Mouse (Mus musculus) liver, embryonic 16.5 days (tissue): Measurements from ENCODE around the gene Acmsd. TPM values are rescaled to one million over a fixed set of nuclear protein-coding genes. Genes with fewer than 3 reads are reported as not detected.
"Not testable (repeated sequence)": the region's sequence is repeated elsewhere in the genome, so short reads cannot be mapped to it uniquely, and the experiment has no call there.

Experiments used
- ATAC-seq: fragments of 200-750 bp; cut with Nextera tagmentation; 2 replicates; pipeline ENCODE4 v1.8.0; 2017; ENCODE audit warnings: low read depth, mild to moderate bottlenecking, moderate number of reproducible peaks, moderate library complexity
- H3K27ac ChIP-seq: fragments of 300-500 bp; sonication (generic); 2 replicates; pipeline ENCODE4 v1.5.1; 2014; ENCODE audit warnings: mild to moderate bottlenecking, low read length
- H3K27me3 ChIP-seq: fragments of 300-500 bp; sonication (generic); 2 replicates; pipeline ENCODE4 v1.6.1; 2014; ENCODE audit warnings: low read depth, low read length, mixed read lengths; ENCODE audit not compliant: control insufficient read depth, insufficient read depth
- H3K36me3 ChIP-seq: fragments of 300-500 bp; sonication (generic); 2 replicates; pipeline ENCODE4 v1.6.1; 2014; ENCODE audit warnings: mild to moderate bottlenecking; ENCODE audit not compliant: control insufficient read depth, insufficient read depth
- H3K4me1 ChIP-seq: fragments of 300-500 bp; sonication (generic); 2 replicates; pipeline ENCODE4 v1.6.1; 2014; ENCODE audit warnings: low read depth, low read length, mixed read lengths; ENCODE audit not compliant: control insufficient read depth
- H3K4me2 ChIP-seq: fragments of 300-500 bp; sonication (generic); 2 replicates; pipeline ENCODE4 v1.6.1; 2014; ENCODE audit warnings: low read depth, low read length, mixed read lengths
- H3K4me3 ChIP-seq: fragments of 300-500 bp; sonication (generic); 2 replicates; pipeline ENCODE4 v1.5.1; 2014; ENCODE audit warnings: low read depth, mild to moderate bottlenecking, low read length
- H3K9ac ChIP-seq: fragments of 300-500 bp; sonication (generic); 2 replicates; pipeline ENCODE4 v1.6.1; 2014; ENCODE audit warnings: low read depth, low read length
- H3K9me3 ChIP-seq: fragments of 300-500 bp; sonication (generic); replicated peaks from 2 replicates; pipeline ENCODE4 v1.6.1; 2016; ENCODE audit warnings: low read length; ENCODE audit not compliant: control insufficient read depth
- WGBS: fragments of 180-500 bp; shearing (Covaris S2); extraction: QIAGEN DNeasy Blood & Tissue Kit; methylation state at CpG from one replicate; pipeline ENCODE4 v1.1.7; 2014; ENCODE audit not compliant: insufficient replicate concordance; 5-methylcytosine and 5-hydroxymethylcytosine counted together
- polyA plus RNA-seq: library from polyadenylated mRNA; unstranded; fragments of >200 nt; fragmentation: Nextera tagmentation; extraction: Ambion mirVana; gene quantifications from 2 replicates; pipeline ENCODE4 v1.2.1, GENCODE M21; 2015

The Acmsd gene
- polyA plus RNA-seq, 1 experiment from 2014 or later, result 4.7 TPM

DNA sequence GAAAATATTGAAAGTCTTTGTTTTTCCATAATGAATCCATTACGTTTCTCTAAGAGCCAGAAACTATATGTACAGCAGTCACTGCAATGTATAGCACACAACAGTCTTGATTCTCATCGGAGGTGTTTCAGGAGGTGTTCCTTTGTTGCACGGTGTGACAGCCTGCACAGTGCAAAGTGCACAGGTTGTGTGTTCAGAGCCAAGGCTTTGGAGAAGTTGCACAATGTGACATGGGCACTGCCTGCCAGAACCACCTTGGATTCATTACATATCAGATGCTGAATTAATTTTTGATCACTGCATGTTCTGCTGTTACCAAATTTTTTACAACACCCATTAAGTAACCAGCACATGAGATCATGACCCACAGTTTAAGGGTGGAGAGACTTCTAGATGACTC, 3.2 kb downstream of the Acmsd start:
- WGBS, result 66% methylated on average over 3 of the region's 3 CpGs
- no peak overlapping the region for H3K4me2 ChIP-seq
- H3K27me3 ChIP-seq, result no peaks in the 10 kb centered on the region
- peaks cover 3% of the 10 kb centered on the region; the same call in 1 of the 2 replicates for H3K9me3 ChIP-seq
- H3K27ac ChIP-seq, result no peak overlapping the region
- no peak overlapping the region for H3K9ac ChIP-seq
- peak; percentile 84 for ATAC-seq
- H3K36me3 ChIP-seq, result no peaks in the 10 kb centered on the region
- no peak overlapping the region for H3K4me3 ChIP-seq
- H3K4me1 ChIP-seq, result no peaks in the 10 kb centered on the region

- no peak overlapping the region for H3K4me2 ChIP-seq
- 42% methylated on average over 3 of the region's 3 CpGs for WGBS
Observed at GRCm38 (mm10) chr1:127732841-127733240, 3.6 kb downstream of the Acmsd start.

DNA sequence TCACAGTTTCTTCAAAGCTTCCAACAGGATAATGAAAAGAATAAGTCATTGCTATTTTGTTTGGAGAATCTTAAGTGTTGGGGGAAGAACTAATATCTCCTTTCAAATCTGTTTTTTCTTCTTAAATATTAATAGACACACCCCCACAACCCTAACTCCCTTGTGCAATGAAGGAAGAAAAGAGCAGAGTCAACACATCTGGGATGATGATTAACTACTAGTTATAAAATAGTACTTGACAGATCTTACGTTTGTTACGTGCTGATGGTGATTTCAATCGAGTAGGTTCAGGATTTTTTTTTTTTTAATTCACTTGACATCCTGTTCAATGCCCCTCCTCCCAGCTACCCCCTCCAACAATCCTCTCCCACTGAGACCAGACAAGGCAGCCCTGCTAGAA, 6.1 kb downstream of the Acmsd start:
- Histone ChIP-seq H3K27ac (no peak overlapping the region), H3K9ac (no peak overlapping the region), H3K4me1 (no peaks in the 10 kb centered on the region), H3K4me3 (no peak overlapping the region), H3K9me3 (no peaks in the 10 kb centered on the region), H3K27me3 (no peaks in the 10 kb centered on the region), H3K4me2 (no peak overlapping the region), H3K36me3 (no peaks in the 10 kb centered on the region)
- peak; percentile 48; the same call in 1 of the 2 replicates for ATAC-seq
- 51% methylated on average over 3 of the region's 3 CpGs for WGBS

More at GRCm38 (mm10) chr1:127732841-127733240, 3.6 kb downstream of the Acmsd start:
- Histone ChIP-seq H3K9me3 (peaks cover 3% of the 10 kb centered on the region; the same call in 1 of the 2 replicates), H3K4me3 (no peak overlapping the region), H3K27ac (no peak overlapping the region), H3K9ac (no peak overlapping the region), H3K36me3 (no peaks in the 10 kb centered on the region), H3K27me3 (no peaks in the 10 kb centered on the region), H3K4me1 (no peaks in the 10 kb centered on the region)
- ATAC-seq, result no peak

DNA sequence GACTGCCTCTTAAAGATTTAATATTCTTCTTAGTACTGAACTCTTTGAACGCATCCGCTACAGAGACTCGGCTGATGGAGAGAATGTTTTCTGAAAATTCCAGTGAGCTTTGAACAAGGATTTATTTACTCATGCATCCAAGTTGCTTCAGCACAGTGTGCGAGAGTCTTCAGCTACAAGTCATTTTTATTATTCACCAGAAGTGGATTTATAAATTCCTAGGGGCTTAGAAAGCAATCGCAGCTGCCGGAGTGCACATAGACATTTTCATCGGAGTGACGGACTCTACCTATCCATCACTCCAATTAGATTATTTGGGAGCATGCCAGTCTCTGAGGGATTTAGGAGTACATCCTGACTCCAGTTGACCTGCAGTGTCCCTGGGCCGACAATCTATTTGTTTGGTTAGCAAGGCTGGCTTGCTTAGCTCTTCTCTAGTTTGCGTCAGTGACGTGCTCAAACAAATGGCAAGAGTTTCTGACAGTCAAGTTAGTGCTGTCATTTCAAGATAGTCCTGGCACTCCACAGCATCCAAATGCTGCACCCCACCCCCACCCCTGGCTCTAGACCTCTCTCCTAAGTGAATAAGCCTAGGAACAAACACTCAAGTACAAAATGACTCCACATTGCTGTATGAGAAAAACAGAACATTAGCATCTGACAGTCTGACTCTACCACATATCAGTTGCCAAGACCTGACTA, 21.3 kb downstream of the Acmsd start:
- peaks cover 8% of the 10 kb centered on the region for H3K4me1 ChIP-seq
- H3K36me3 ChIP-seq, result no peaks in the 10 kb centered on the region
- H3K4me3 ChIP-seq, result no peak overlapping the region
- no peak overlapping the region for H3K9ac ChIP-seq
- 75% methylated on average over 11 of the region's 11 CpGs for WGBS
- ATAC-seq, result no peak
- no peaks in the 10 kb centered on the region for H3K9me3 ChIP-seq
- no peaks in the 10 kb centered on the region for H3K27me3 ChIP-seq
- no peak overlapping the region for H3K4me2 ChIP-seq
- no peak overlapping the region for H3K27ac ChIP-seq

GRCm38 (mm10) chr1:127755806-127756205, 26.6 kb downstream of the Acmsd start:
- ATAC-seq, result peak; percentile 4; the same call in 1 of the 2 replicates
- Histone ChIP-seq H3K9ac (peak overlapping the region; percentile 7; the same call in 1 of the 2 replicates), H3K4me2 (peak overlapping the region; percentile 77; the same call in 1 of the 2 replicates), H3K4me1 (peaks cover 38% of the 10 kb centered on the region), H3K36me3 (no peaks in the 10 kb centered on the region), H3K4me3 (no peak overlapping the region), H3K27ac (peak overlapping the region; percentile 96), H3K27me3 (no peaks in the 10 kb centered on the region), H3K9me3 (no peaks in the 10 kb centered on the region)
- WGBS, result 36% methylated on average over 4 of the region's 4 CpGs

DNA sequence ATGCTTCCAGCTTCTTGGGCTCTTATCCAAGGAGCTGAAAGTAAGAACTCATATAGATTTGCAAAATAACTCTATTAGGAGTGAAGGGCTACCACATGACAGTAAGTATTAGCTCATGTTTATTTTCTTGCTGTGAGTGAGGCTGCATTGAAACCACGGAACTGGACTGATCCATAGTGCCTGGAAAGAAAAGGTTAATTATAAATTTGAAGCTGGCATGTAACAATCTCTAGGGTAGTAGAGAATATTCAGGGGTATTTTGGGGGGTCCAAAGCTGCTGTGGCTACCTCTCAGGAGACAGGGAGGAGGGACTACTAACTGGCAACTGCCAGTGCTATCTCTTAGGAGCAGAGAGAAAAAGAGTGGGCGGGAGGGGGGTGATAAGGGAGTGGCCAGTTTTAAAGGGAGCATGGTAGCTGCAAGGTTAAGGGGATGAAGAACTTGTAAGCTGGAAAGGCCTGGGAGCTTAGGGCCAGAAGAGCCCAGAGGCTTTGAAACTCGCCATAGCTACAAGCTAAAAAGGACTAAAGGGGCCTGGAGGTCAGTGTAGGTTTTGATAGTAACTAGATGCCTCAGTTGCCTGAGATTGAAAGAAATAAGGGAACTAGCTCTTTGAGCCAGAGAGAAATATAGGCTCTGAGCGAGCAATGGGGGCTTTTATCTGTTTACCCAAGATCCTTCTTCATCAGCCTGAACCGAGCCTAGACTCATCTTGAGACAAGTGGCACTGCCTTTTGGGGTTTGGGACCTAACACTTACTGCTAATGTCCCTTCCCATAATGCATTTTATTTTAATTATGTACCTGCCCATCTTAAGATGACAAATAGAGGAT, 27.3 kb downstream of the Acmsd start:
- peak overlapping the region; percentile 96 for H3K27ac ChIP-seq
- H3K36me3 ChIP-seq, result no peaks in the 10 kb centered on the region
- H3K27me3 ChIP-seq, result no peaks in the 10 kb centered on the region
- peak overlapping the region; percentile 64 for H3K9ac ChIP-seq
- H3K9me3 ChIP-seq, result no peaks in the 10 kb centered on the region
- peak; percentile 100 for ATAC-seq
- H3K4me3 ChIP-seq, result peak overlapping the region; percentile 51
- 20% methylated on average over 5 of the region's 5 CpGs for WGBS
- peaks cover 38% of the 10 kb centered on the region for H3K4me1 ChIP-seq
- peak overlapping the region; percentile 77 for H3K4me2 ChIP-seq

- not testable (repeated sequence) for H3K9me3 ChIP-seq, H3K27me3 ChIP-seq, H3K36me3 ChIP-seq
- WGBS, result 60% methylated on average over 3 of the region's 3 CpGs
- H3K9ac ChIP-seq, result peak overlapping the region; percentile 64
- 0 out of 2 replicates have a peak, but pooled peaks have one; percentile 0 for ATAC-seq
- H3K27ac ChIP-seq, result peak overlapping the region; percentile 96
- H3K4me3 ChIP-seq, result peak overlapping the region; percentile 51
- H3K4me2 ChIP-seq, result peak overlapping the region; percentile 77
- peaks cover 38% of the 10 kb centered on the region for H3K4me1 ChIP-seq
Observed at GRCm38 (mm10) chr1:127757164-127757545, 27.9 kb downstream of the Acmsd start.

- ATAC-seq, result no peak
- Histone ChIP-seq H3K27me3 (no peaks in the 10 kb centered on the region), H3K4me3 (no peak overlapping the region), H3K27ac (no peak overlapping the region), H3K4me2 (no peak overlapping the region), H3K4me1 (no peaks in the 10 kb centered on the region; the same call in 1 of the 2 replicates), H3K9ac (no peak overlapping the region), H3K9me3 (no peaks in the 10 kb centered on the region), H3K36me3 (no peaks in the 10 kb centered on the region)
- 57% methylated on average over 2 of the region's 2 CpGs for WGBS
Observed at GRCm38 (mm10) chr1:127765468-127765867, 36.3 kb downstream of the Acmsd start.

DNA sequence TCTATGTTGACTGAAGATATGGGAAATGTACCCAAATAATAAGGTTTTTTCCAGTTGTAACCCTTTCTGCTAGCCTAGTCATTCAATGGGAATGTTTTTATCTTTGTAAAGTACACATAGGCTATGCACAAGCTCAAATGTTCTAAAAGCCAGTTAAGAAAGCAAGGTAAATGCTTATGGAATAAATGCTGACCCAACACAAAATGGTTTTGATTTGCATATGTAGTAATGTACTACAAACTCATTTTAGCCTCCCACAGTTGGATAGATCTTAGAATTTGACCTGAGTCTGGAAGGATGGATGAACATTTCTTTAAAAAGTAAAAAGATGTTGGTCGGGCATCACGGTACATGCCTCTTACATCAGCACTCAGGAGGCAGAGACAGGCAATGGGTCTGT, 37.5 kb downstream of the Acmsd start:
- 91% methylated on average over 2 of the region's 2 CpGs for WGBS
- H3K27me3 ChIP-seq, result no peaks in the 10 kb centered on the region
- no peaks in the 10 kb centered on the region for H3K9me3 ChIP-seq
- H3K4me1 ChIP-seq, result no peaks in the 10 kb centered on the region; the same call in 1 of the 2 replicates
- no peak for ATAC-seq
- no peaks in the 10 kb centered on the region for H3K36me3 ChIP-seq
- H3K4me3 ChIP-seq, result no peak overlapping the region
- no peak overlapping the region for H3K27ac ChIP-seq
- no peak overlapping the region for H3K4me2 ChIP-seq
- H3K9ac ChIP-seq, result no peak overlapping the region
